In genomic region chr11:77836290-77836689, GRCm38 (mm10) we compare ENCODE assay signal across 14 mouse cellular contexts. TPM values are rescaled to one million over a fixed set of nuclear protein-coding genes. Genes with fewer than 3 reads are reported as not detected.
DNase-seq lines count a peak whose midpoint lies in the region; ATAC-seq and TF ChIP-seq lines count a peak whose summit lies in the region.
"Had no signal": no experiment of that assay in that cellular context is flagged by ENCODE, and none has a peak within 500 bp of the region (broad histone marks: within the 10 kb centered on the region; RNA-seq: fewer than 3 reads in every experiment).

No protein-coding gene starts in this region.

- peak overlapping the region; percentile 82 for H3K27ac ChIP-seq in heart, embryonic 12.5 days (ENCODE audit: poor library complexity, severe bottlenecking)
- 0 out of 2 replicates have a peak overlapping the region, but pooled peaks have one; percentile 45 for H3K27ac ChIP-seq in kidney, embryonic 15.5 days
- peak overlapping the region; percentile 49 for H3K27ac ChIP-seq in embryonic facial prominence, embryonic 10.5 days (replicated peaks)
- H3K27ac ChIP-seq in limb, embryonic 14.5 days (replicated peaks; ENCODE audit: low read depth, low read length), result peak overlapping the region; percentile 48; the same call in 1 of the 2 replicates

- 73% methylated on average over 5 of the region's 5 CpGs for WGBS in heart, embryonic 12.5 days
- WGBS in kidney, embryonic 15.5 days, result 76% methylated on average over 5 of the region's 5 CpGs
- 74% methylated on average over 5 of the region's 5 CpGs for WGBS in embryonic facial prominence, embryonic 10.5 days
- WGBS in limb, embryonic 14.5 days, result 42% methylated on average over 5 of the region's 5 CpGs

- peaks cover 18% of the 10 kb centered on the region for H3K4me1 ChIP-seq in heart, embryonic 12.5 days (replicated peaks)
- peaks cover 19% of the 10 kb centered on the region for H3K4me1 ChIP-seq in kidney, embryonic 15.5 days
- peaks cover 17% of the 10 kb centered on the region; the same call in 1 of the 2 replicates for H3K4me1 ChIP-seq in embryonic facial prominence, embryonic 10.5 days
- H3K4me1 ChIP-seq in limb, embryonic 14.5 days (ENCODE audit: control insufficient read depth, insufficient read depth, low read length), result peaks cover 8% of the 10 kb centered on the region; the same call in 1 of the 2 replicates

- no peak overlapping the region for H3K4me2 ChIP-seq in heart, embryonic 12.5 days
- no peak overlapping the region for H3K4me2 ChIP-seq in kidney, embryonic 15.5 days
- H3K4me2 ChIP-seq in limb, embryonic 14.5 days (replicated peaks; ENCODE audit: low read depth, low read length, severe bottlenecking), result no peak overlapping the region

- peak overlapping the region; percentile 24; the same call in 1 of the 2 replicates for H3K9ac ChIP-seq in heart, embryonic 12.5 days
- H3K9ac ChIP-seq in kidney, embryonic 15.5 days, result no peak overlapping the region
- H3K9ac ChIP-seq in limb, embryonic 14.5 days (ENCODE audit: low read depth, low read length, severe bottlenecking), result 0 out of 2 replicates have a peak overlapping the region, but pooled peaks have one; percentile 2

- intact Hi-C loops in heart, postnatal 25 days (cut with DNase I), result no loop called here

- H3K27me3 ChIP-seq in heart, embryonic 12.5 days (replicated peaks), result no peaks in the 10 kb centered on the region
- peaks cover 8% of the 10 kb centered on the region; the same call in 1 of the 2 replicates for H3K27me3 ChIP-seq in kidney, embryonic 15.5 days
- H3K27me3 ChIP-seq in embryonic facial prominence, embryonic 10.5 days (replicated peaks; ENCODE audit: low read depth, poor library complexity, severe bottlenecking), result 0 out of 2 replicates have a peak, but pooled peaks cover 4% of the 10 kb centered on the region
- no peaks in the 10 kb centered on the region for H3K27me3 ChIP-seq in limb, embryonic 14.5 days (ENCODE audit: control insufficient read depth, insufficient read depth, low read length)

- ATAC-seq in heart, embryonic 12.5 days (ENCODE audit: insufficient number of reproducible peaks, low FRiP score), result no peak
- ATAC-seq in kidney, embryonic 15.5 days (replicated peaks; ENCODE audit: low FRiP score), result no peak
- ATAC-seq in limb, embryonic 14.5 days (ENCODE audit: low FRiP score, low read depth), result 0 out of 2 replicates have a peak, but pooled peaks have one; percentile 47
- ATAC-seq: lung, postnatal 0 days had no signal

- no peak for TF ChIP-seq POLR2A in limb, embryonic 14.5 days (IDR thresholded peaks at IDR 0.05; ENCODE audit: borderline replicate concordance, extremely low read depth, insufficient read depth, insufficient read length)

- no peaks in the 10 kb centered on the region for H3K9me3 ChIP-seq in heart, embryonic 12.5 days (replicated peaks)
- H3K9me3 ChIP-seq in kidney, embryonic 15.5 days (replicated peaks), result no peaks in the 10 kb centered on the region
- H3K9me3 ChIP-seq in embryonic facial prominence, embryonic 10.5 days, result no peaks in the 10 kb centered on the region
- no peaks in the 10 kb centered on the region for H3K9me3 ChIP-seq in limb, embryonic 14.5 days (ENCODE audit: control insufficient read depth, low read length)

- H3K36me3 ChIP-seq in heart, embryonic 12.5 days, result peaks cover 98% of the 10 kb centered on the region
- H3K36me3 ChIP-seq in kidney, embryonic 15.5 days, result peaks cover 70% of the 10 kb centered on the region
- peaks cover 69% of the 10 kb centered on the region for H3K36me3 ChIP-seq in embryonic facial prominence, embryonic 10.5 days (replicated peaks)
- H3K36me3 ChIP-seq in limb, embryonic 14.5 days (ENCODE audit: control insufficient read depth, insufficient read depth, low read length), result peaks cover 66% of the 10 kb centered on the region

- no peak for DNase-seq in heart, postnatal 25 days (ENCODE audit: low spot score)
- no peak for DNase-seq in kidney, postnatal 36 days
- no peak for DNase-seq in embryonic facial prominence, embryonic 10.5 days (ENCODE audit: low spot score)
- no peak for DNase-seq in limb, embryonic 14.5 days (ENCODE audit: low spot score)
- no peak for DNase-seq in thymus, adult 18-20 months
- DNase-seq in adrenal gland, postnatal 14 days, result no peak
- DNase-seq: B cell, adult 2 months; layer of hippocampus, postnatal 36 days; liver; spleen, adult 18-20 months had no signal

- H3K4me3 ChIP-seq in heart, embryonic 12.5 days, result no peak overlapping the region
- no peak overlapping the region for H3K4me3 ChIP-seq in kidney, embryonic 15.5 days (replicated peaks)
- H3K4me3 ChIP-seq in embryonic facial prominence, embryonic 10.5 days, result no peak overlapping the region
- H3K4me3 ChIP-seq in limb, embryonic 14.5 days (replicated peaks; ENCODE audit: low read length), result no peak overlapping the region

RNA-seq across cellular contexts. Expression of gene Gm10277, which starts 48.7 kb away (rescaled TPM):
- 1.2 and 1.5 TPM in 2 replicates for polyA plus RNA-seq in heart, embryonic 12.5 days (2016; fragmentation: Nextera tagmentation; extraction: Ambion mirVana)
- not detected for total RNA-seq in heart, postnatal 25 days (2021)
- 1.5 and 2.3 TPM in 2 replicates for polyA plus RNA-seq in kidney, embryonic 15.5 days (2015; fragmentation: Nextera tagmentation; extraction: Ambion mirVana)
- polyA plus RNA-seq in embryonic facial prominence, embryonic 10.5 days (2016; fragmentation: Nextera tagmentation; extraction: Ambion mirVana), result 1.3 and 1.6 TPM in 2 replicates
- polyA plus RNA-seq in limb, embryonic 14.5 days (2012; rRNA removed), result not detected in 2 replicates
- 0.75 and 0.89 TPM in 2 replicates for polyA plus RNA-seq in limb, embryonic 14.5 days (2014; fragmentation: Nextera tagmentation; extraction: Ambion mirVana)
- total RNA-seq in adrenal gland, postnatal 14 days (2021), result not detected in 2 replicates
- total RNA-seq: adrenal gland, postnatal 4 days; layer of hippocampus, postnatal 36 days had no signal

RNA-seq across cellular contexts. Expression of gene Pipox, which starts 57.6 kb away (rescaled TPM):
- 2.3 and 3.1 TPM in 2 replicates for polyA plus RNA-seq in heart, embryonic 12.5 days (2016; fragmentation: Nextera tagmentation; extraction: Ambion mirVana)
- total RNA-seq in heart, postnatal 25 days (2021), result 1 to 10 TPM in 1 of 2 experiments, under 1 TPM in 1; 0.52 to 1.3 TPM
- 8.7 and 10.8 TPM in 2 replicates for polyA plus RNA-seq in kidney, embryonic 15.5 days (2015; fragmentation: Nextera tagmentation; extraction: Ambion mirVana)
- polyA plus RNA-seq in embryonic facial prominence, embryonic 10.5 days (2016; fragmentation: Nextera tagmentation; extraction: Ambion mirVana), result 2.1 and 2.7 TPM in 2 replicates
- polyA plus RNA-seq in limb, embryonic 14.5 days (2012; rRNA removed), result 1.1 and 1.3 TPM in 2 replicates
- polyA plus RNA-seq in limb, embryonic 14.5 days (2014; fragmentation: Nextera tagmentation; extraction: Ambion mirVana), result 0.94 and 1.1 TPM in 2 replicates
- 3.7 and 21.3 TPM in 2 replicates for total RNA-seq in adrenal gland, postnatal 14 days (2021)
